Mouse (Mus musculus): ENCODE measurements around the gene Il18.

The Il18 gene

DNA sequence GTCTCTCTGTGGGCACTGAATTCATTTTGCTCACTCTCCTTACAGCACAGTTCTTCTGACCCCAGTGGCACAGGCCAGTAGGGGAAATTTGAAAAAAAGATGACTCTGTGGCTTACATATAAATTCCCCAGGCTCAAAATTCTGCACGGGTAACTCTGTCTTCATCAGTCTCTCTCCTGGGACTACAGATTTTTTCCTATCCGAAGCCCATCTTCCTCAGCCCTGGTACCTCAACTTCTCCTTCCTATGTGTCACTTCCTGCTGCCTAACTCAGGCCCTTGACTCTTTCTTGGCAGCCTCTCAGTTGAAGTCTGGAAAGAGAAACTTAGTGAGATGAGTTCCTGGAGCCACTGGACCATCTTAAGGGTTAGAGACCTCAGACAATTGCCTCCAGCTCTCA, 1.1 kb upstream of the Il18 start:
- DNase-seq = no peak

GRCm38 (mm10) chr9:50555094-50555446, 443 bp downstream of the Il18 start, which contains the start of gene Bco2:
Gene Bco2 (minus strand): TSS chr9:50555181.
- no peak for DNase-seq

DNA sequence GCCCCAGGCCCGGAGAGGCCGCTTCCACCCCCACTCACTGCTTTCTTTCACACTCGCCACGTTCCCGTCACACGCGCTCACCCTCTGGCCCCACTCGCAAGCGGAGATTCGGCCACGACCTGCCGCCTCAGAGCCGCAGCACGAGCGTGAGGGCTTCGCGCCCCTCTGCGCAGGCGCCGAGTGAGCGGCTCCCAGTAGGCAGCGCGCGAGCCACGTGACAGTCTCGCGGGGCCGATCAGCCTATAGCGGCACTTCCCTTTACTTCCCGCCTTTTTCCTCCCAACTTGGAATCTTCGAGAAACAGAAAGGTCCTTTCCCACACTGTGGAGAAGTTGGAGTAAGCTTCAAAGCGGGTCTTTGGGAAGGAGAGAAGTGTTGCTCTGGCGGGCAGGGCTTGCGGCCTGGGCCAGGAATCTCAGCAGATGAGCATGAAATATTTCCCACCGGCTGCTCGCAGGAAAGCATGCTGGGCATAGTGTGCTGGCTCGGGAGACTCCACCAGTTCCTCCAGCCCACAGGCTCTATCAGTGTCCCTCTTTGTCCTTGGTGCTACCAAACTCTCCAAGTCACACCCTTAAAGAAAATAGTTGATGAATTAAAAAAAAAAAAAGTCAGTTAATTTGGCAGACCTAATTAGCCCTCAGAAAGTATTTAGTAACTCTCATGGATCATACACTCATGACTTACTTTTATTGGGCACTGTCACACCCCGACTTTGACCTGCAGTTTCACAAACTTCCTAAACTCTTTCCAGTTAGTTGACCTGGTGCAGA, 6.7 kb downstream of the Il18 start, which contains the start of gene Tex12:
Gene Tex12, minus strand, starts transcription at position 181 of the 773 bp plus-strand sequence.
- DNase-seq = no peak

DNA sequence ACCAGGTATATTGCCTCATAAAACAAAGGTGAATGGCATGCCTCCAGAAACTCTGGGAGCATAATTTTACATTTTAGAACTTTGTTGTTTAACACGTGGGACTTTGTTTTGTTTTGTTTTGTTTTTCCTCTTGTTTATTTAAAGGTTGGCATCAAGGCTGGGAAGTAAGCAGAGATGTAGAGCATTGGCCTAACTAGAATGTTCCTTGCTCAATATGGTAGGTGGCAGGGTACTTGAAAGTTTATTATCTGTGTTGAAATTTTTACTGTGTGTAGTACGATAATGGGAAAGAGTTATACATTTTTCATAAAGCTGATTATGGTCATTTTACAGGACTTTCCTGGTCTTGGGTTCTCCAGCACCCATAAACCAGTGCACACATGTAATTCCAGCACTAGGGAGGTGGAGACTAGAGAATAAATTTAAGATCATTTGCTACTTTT, 7.3 kb downstream of the Il18 start:
- no peak for DNase-seq

DNA sequence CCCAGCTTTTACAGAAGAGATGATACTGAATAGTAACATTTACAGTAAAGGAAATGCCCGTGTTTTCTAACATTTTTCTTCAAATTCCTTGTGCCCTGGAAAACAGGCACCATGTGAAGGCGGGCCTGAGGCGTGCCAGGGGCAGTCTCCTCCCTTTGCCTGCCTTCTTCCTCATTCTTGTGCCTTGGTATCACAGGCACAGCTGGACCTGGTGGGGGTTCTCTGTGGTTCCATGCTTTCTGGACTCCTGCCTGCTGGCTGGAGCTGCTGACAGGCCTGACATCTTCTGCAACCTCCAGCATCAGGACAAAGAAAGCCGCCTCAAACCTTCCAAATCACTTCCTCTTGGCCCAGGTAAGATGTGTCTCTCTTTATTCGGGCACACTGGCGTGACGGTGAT, 10.5 kb downstream of the Il18 start:
- peak; percentile 72 to 80 for DNase-seq

DNA sequence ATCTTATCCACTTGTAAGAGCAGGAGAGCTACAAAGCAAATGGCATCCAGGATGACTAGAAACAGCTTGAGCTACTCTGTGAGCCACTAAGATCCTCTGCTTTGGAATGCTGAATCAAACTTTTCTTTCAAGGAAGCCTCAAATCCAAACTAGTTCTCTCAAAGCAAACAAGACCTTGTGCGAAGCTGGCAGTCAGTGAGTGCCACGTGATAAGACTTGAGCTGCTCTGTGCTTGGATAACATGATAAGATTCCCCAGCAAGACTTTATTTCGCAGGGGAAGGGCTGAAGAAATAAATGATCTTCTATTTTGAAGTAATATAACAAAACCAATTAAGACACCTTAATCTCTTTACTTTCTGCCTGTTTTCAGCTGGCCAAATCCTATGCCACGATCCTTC, 11.3 kb downstream of the Il18 start:
- DNase-seq = no peak

DNA sequence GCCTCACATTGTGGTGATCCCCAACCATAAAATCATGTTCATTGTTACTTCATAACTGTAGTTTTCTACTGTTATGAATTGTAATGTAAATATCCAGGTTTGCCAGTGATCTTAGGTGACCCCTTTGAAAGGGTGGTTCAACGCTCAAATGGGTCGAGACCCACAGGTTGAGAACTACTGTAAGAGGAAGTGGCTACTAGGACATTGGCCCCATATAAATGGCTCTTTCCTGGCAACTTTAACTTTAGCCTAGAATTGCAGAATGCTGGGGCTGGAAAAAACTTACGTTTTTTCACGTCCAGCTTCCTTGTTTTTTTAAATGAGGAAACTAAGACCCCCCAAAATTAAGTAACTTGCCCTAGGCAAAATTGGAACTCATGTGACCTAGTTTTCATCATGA, 12.7 kb downstream of the Il18 start:
- DNase-seq = no peak

DNA sequence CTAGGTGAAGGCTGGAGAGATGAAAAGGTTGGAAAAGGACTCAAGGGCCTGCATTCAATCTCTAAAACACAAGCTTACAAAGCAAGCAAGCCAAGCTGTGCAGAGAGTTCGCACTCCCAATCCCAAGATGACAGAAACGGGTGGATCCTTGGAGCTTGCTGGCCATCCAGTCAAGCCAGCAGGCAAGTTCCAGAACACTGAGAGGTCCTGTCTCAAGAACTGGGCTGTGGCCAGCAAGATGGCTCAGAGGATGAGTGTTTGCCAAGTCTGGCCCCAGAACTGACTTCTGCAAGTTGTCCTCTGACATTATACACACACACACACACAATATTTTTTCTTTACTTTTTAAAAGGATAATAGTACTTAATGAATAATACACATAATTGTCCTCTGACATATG, 13.3 kb downstream of the Il18 start:
- DNase-seq = peak in 1 of 2 experiments; percentile 7

DNA sequence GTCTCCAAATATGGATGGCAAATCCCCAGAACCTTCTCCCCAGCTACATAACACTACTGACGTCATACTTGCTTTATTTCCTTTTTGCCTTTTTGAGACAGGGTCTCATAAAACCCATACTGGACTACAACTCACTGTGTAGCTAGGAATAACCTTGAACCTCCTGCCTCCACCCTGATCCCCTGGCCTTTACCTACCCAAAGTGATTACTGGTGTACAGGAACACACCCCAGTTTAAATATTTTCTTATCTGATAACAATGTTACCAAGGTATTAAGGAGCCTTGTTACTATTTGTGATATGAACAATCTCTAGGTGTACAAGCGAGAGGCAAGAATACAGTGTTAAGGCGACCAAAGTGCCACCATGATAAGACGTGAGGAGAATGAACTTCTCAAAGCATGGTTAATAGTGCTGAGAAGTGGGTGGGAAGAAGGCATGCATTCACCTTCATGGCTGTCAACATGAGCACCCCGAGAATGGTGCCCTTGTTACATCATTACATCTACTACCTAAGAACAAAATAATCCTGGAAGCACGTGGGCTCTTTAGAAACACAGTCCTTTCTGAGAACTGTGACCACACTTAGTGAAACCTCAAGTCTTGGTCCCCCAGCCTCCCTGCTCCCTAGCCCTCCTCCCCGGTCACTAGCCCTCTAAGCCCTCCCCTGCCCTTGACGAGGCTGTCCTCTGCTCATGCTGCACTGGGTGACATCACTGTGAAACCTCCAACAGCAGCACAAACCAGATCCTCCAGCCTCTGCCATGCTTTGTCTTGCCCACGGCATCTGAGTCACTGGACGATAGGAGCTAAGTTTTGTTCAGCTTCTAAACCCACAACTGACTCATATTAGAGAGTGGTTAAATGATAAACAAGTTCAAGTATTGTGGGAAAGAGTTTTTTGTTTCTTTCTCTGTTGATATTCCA, 15.2 kb downstream of the Il18 start:
- DNase-seq = no peak

DNA sequence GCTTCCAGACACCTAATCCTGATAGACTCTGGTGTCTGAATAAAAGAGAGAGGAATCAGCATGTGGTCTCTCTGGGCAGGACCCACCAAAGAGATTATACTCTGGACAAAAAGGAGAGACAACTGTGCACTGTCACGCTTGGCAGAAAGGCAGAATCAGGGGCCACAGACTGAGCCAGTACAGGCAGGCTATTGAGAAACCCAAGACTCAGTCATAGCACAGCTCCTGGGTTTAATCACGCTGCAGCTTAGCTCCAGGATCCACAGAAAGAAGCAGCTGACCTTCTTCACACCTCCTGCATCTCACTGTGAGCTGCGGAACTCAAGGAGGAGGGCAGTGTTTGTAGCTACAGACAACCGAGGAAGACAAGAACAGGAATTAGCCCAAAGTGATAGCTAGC, 25.7 kb downstream of the Il18 start:
- DNase-seq = no peak

GRCm38 (mm10) chr9:50585145-50585818, 30.7 kb downstream of the Il18 start:
- no peak for DNase-seq

DNA sequence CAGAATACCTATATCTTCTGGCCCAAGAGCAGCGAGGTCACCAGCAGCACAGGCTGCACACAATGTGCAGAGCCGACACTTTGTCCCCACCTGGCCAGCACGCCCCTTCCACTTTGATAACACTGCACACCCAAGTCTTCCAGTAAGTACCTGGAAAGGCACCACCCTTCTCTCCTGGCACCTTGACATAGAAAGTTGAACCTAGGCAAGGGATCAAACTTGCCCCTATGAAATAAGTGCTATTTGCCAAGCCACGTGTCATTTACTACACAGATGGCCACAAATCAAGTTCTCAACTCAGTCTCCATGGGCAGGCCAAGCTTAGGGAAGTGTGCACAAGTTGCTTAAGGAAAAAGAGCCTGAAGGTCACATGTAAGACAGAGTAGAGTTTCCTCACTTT, 32.3 kb downstream of the Il18 start:
- DNase-seq = no peak

- DNase-seq = no peak
These were observed 36.4 kb downstream of the Il18 start for GRCm38 (mm10) chr9:50590856-50591518.

GRCm38 (mm10) chr9:50592955-50593354, 38.3 kb downstream of the Il18 start:
- no peak for DNase-seq

GRCm38 (mm10) chr9:50593544-50593943, 38.9 kb downstream of the Il18 start:
- peak; percentile 47 to 69 for DNase-seq

DNA sequence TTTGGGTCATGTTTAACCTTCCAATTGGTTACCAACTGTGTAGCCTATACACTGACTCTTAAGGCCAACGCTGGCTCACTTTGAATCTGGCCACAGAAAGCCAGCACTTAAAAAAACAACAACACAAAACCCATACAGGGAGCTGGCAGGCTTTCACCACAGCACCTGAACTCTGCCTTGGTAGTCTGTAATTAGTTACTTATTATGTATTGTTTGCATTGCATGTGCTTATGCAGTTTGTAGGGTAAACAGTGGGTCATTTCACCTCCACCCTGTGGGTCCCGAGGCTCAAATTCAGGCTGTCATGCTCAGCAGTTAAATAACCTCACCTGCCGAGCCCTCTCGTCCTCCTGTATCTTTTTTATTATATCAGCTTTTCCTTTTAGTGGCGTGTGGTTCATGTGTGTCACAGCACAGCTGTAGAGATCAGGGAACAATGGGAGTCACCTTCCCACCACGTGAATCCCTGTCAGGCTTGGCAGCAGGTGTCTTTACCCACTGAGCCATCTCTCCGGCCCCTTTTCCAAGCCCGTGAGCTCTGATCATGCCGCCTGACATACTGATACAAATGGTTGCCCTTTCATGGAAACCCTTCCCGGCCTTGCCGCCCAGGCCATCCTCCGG, 40.3 kb downstream of the Il18 start:
- DNase-seq = no peak

- no peak for DNase-seq
These were observed 42.3 kb downstream of the Il18 start for GRCm38 (mm10) chr9:50596973-50597372.

DNA sequence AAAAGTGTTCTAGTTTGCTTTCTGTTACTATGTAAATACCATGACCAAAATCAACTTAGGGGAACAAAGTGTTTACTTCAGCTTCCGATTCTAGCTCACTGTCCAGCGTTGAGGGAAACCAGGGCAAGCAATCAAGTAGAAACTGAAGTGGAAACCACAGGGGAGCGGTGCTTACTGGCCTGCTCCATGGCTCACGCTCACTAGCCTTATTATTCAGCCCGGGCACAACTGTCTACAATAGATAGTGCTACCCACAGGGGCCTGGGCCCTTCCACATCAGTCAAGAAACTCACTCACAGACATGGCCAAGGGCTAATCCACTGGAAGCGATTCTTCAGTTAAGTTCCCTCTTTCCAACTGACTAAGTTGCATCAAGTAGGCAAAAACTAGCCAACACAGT, 46.9 kb downstream of the Il18 start:
- no peak for DNase-seq

DNA sequence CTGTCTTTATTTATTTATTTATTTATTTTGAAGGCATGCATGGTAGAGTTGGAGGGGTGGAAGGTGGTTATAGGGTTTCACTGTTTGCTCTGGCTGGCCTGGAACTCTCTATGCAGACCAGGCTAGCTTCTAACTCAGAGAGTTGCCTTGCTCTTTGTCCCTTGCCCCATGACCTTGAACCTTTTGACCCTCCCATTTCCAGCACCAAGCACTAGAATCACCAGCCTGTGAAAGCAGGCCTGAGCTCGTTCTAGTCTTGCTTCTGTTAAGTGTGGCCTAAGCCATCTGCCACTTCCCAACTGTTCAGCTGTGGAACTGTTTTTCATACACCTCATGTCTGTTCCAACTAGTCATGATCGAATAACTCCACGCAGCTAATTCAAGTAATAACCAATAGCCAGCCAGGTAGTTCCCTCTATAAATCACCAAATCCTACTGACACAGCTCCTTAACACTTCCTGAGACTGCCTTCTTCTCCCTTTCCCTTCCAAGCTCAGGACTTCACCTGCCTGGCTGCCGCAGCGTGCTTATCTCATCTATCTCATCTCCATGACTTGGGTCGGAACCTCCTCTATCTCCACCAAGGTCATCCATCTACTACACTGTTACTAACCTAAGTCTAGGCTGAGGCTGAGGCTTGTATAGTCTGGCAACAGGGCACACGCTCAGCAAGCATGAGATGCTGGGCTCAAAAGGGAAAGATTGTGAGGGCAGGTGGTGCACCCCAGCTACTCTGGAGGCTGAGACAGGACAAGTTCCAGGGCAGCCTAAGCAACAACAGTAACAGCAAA, 47.6 kb downstream of the Il18 start:
- DNase-seq = no peak

GRCm38 (mm10) chr9:50603189-50603997, 48.8 kb downstream of the Il18 start, which contains the start of the genes Sdhd and Timm8b:
Gene Sdhd (minus strand): TSS chr9:50603812.
Gene Timm8b (plus strand): TSS chr9:50603910.
- peak; percentile 95 to 97 for DNase-seq

Data from cerebellum, postnatal 10 days (tissue).